Mouse (Mus musculus): ENCODE measurements around the gene Zdhhc22. TPM values are rescaled to one million over a fixed set of nuclear protein-coding genes. Genes with fewer than 3 reads are reported as not detected.

Gene Zdhhc22
- polyA plus RNA-seq, 1 experiment = not detected

DNA sequence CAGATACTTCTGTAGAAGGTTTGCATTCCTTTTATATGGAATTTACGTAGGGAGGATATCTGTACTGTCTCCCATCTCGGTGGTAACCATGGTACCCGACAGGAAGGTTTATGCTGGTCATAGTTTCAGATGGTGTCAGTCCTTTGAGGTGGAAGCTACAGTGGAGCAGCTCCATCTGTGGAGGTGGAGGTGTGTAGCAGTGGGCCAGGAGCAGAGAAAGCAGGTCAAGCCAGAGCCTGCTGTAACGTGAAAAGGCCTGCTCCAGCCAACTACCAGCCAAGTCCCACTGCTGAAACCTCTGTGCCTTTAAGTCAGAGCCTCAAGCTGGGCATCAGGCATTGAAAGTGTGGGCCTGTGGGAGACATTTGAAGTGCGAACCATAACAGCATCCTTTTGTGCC, 31.7 kb downstream of the Zdhhc22 start:
- 89% methylated on average over 5 of the region's 5 CpGs for WGBS
- H3K4me1 ChIP-seq (ENCODE audit: control insufficient read depth, insufficient read depth, low read length) = no peaks in the 10 kb centered on the region; the same call in 1 of the 2 replicates
- no peak for TF ChIP-seq POLR2A (IDR thresholded peaks at IDR 0.05; ENCODE audit: borderline replicate concordance, extremely low read depth, low read depth, low read length)
- H3K4me3 ChIP-seq (replicated peaks; ENCODE audit: extremely low read depth, low read depth, low read length) = no peak overlapping the region
- no peak for DNase-seq

DNA sequence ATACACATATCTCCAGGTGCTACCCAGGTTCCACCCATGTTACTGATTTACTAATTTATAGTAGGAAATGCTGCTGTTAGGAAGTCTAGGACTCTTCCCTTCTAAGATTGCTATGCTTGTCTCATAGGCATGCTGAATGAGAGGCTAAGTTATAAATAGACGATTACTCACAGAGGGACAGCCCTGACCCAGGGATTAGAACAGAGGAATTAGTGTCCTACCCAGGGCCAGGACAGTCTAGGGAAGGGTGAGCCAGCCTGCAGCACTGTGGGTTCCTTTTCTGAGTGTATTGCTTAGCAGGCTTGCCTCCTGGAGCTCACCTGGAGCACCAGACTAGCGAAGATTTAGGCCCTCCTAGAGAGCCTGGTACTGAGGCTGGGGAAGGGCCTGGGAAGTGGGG, 34.3 kb downstream of the Zdhhc22 start:
- no peaks in the 10 kb centered on the region; the same call in 1 of the 2 replicates for H3K4me1 ChIP-seq (ENCODE audit: control insufficient read depth, insufficient read depth, low read length)
- TF ChIP-seq CTCF (IDR thresholded peaks at IDR 0.05; ENCODE audit: insufficient read depth, low read length) (no peak), POLR2A (IDR thresholded peaks at IDR 0.05; ENCODE audit: borderline replicate concordance, extremely low read depth, low read depth, low read length) (no peak)
- no peak overlapping the region for H3K4me3 ChIP-seq (replicated peaks; ENCODE audit: extremely low read depth, low read depth, low read length)
- DNase-seq = no peak
- 88% methylated on average over 2 of the region's 2 CpGs for WGBS

DNA sequence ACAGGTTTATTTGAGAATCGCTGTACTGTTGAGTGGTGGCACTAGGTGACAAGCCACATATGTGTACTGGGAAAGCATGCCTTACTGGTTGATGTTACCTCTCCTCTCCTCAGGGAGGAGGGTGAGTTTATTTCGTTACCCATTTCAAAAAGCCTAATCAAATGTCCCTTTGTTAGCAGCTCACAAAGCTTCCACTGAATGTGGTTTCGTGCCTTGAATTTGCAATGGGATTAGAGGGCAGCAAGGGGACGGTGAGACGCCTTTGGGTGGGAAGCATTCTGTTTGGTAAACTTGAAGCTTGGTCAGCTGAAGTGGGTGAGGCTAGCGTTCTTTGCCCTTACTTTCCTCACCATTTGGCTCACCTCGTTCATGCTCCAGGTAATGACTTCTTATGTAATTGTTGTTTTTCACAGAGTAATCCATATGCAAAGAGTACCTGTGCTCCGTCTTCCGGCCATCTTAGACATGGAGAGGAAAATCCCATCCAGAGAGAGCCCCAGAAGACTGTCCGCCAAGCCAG, 37.8 kb downstream of the Zdhhc22 start:
- peaks cover 12% of the 10 kb centered on the region for H3K4me1 ChIP-seq (ENCODE audit: control insufficient read depth, insufficient read depth, low read length)
- 82% methylated on average over 10 of the region's 10 CpGs for WGBS
- no peak for DNase-seq
- no peak overlapping the region for H3K4me3 ChIP-seq (replicated peaks; ENCODE audit: extremely low read depth, low read depth, low read length)
- no peak for TF ChIP-seq CTCF (IDR thresholded peaks at IDR 0.05; ENCODE audit: insufficient read depth, low read length)
- no peak for TF ChIP-seq POLR2A (IDR thresholded peaks at IDR 0.05; ENCODE audit: borderline replicate concordance, extremely low read depth, low read depth, low read length)

DNA sequence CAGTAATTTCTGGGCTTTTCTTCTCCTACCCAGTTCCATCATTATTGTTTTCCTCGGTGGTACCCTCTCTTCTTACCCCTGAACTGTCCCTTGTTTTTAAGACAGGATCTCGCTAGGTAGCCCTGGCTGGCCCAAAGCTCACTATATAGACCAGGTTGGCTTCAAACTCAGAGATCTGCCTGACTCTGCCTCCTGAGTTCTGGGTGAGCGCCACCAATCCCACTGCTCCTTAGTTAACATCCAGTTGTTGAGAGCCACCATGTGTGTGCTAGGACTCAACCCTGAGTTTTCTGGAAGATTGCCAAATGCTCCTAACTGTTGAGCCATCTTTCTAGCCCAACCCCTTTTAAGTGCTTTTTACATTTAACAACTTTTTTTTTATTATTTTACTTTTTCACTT, 39.3 kb downstream of the Zdhhc22 start:
- Histone ChIP-seq H3K4me3 (replicated peaks; ENCODE audit: extremely low read depth, low read depth, low read length) (no peak overlapping the region), H3K4me1 (ENCODE audit: control insufficient read depth, insufficient read depth, low read length) (peaks cover 14% of the 10 kb centered on the region)
- DNase-seq = no peak
- WGBS = 93% methylated on average over 3 of the region's 3 CpGs
- TF ChIP-seq CTCF (IDR thresholded peaks at IDR 0.05; ENCODE audit: insufficient read depth, low read length) (no peak), POLR2A (IDR thresholded peaks at IDR 0.05; ENCODE audit: borderline replicate concordance, extremely low read depth, low read depth, low read length) (no peak)

DNA sequence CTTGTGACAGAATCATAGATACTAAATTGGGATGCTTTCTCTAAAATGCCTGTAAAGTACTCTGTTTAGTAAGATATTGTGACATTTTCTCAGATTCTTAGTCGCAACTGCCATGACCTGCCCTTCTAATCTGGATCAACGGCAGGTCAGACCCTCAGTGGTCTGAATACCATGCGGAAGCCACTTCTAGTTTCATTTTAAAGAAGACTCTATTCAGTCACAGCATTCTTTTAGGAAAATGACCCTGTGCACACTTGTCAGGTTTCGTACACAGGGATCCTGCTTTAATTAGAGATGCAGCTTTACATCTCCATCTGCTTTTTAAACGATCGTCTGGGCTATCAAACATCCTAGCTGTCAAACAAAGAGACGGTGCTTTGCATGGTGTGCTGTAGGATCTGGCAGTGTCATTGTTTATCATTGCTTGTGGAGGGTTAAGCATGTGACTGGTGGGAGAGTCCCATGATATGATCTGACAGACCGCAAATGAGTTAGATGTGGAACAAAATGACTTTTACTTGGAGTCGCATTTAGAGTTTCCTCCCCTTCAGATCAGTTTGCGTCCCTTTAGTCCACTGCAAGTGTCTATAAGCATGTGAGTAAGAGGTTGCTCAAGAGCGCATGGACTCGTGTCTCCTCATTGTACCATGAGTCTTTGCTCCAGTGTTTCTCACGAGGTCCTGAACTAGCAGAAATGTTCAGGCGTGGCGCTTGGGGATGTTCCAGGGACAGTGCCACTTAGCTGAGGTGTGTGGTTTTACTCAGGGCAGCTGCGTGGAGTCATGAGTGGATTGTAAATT, 39.9 kb downstream of the Zdhhc22 start:
- no peak for TF ChIP-seq POLR2A (IDR thresholded peaks at IDR 0.05; ENCODE audit: borderline replicate concordance, extremely low read depth, low read depth, low read length)
- TF ChIP-seq CTCF (IDR thresholded peaks at IDR 0.05; ENCODE audit: insufficient read depth, low read length) = no peak
- DNase-seq = no peak
- 38% methylated on average over 16 of the region's 16 CpGs for WGBS
- Histone ChIP-seq H3K4me3 (replicated peaks; ENCODE audit: extremely low read depth, low read depth, low read length) (no peak overlapping the region), H3K4me1 (ENCODE audit: control insufficient read depth, insufficient read depth, low read length) (peaks cover 15% of the 10 kb centered on the region)

DNA sequence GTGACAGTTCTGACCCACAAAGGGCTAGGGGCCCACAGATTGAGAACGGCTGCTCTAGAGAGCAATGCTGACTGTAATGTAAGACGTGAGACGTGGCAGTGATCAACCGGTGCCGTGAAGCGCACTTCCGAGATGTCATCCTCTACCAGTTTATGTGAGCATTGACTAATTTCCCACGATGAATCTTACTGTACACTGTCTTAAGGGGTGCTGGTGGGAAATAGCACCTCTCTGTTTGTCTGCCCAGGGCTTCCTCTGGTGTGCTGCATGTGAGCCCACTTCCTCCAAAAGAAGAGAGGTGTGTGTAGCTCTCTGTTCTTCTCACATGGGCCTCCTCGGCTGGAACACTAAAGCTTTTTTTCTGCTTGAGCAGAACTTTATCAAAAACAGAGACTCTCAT, 40.7 kb downstream of the Zdhhc22 start:
- no peak for TF ChIP-seq POLR2A (IDR thresholded peaks at IDR 0.05; ENCODE audit: borderline replicate concordance, extremely low read depth, low read depth, low read length)
- TF ChIP-seq CTCF (IDR thresholded peaks at IDR 0.05; ENCODE audit: insufficient read depth, low read length) = no peak
- H3K4me1 ChIP-seq (ENCODE audit: control insufficient read depth, insufficient read depth, low read length) = peaks cover 23% of the 10 kb centered on the region
- 61% methylated on average over 9 of the region's 9 CpGs for WGBS
- no peak for DNase-seq
- no peak overlapping the region for H3K4me3 ChIP-seq (replicated peaks; ENCODE audit: extremely low read depth, low read depth, low read length)

DNA sequence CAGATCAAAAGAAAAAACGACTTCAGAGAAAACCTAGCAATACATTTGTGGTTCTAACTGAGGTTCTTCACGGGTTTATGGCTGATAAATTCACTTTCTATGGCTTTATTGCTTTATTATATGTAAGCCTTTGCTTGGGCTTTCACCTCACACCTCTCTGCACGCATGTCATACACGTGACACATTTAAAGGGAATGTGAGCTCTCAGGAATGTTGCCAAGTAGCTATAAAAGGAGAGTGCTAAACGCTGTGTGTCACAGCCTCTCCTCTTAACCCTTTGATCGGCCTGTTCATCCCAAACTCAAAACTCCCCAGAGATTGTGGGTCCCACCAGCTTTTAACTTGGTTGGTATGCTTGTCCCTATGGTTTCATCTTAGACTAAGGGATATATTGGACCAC, 41.6 kb downstream of the Zdhhc22 start:
- 25% methylated on average over 6 of the region's 6 CpGs for WGBS
- TF ChIP-seq CTCF (IDR thresholded peaks at IDR 0.05; ENCODE audit: insufficient read depth, low read length) = no peak
- no peak for TF ChIP-seq POLR2A (IDR thresholded peaks at IDR 0.05; ENCODE audit: borderline replicate concordance, extremely low read depth, low read depth, low read length)
- DNase-seq = peak; percentile 24
- Histone ChIP-seq H3K4me3 (replicated peaks; ENCODE audit: extremely low read depth, low read depth, low read length) (no peak overlapping the region), H3K4me1 (ENCODE audit: control insufficient read depth, insufficient read depth, low read length) (peaks cover 23% of the 10 kb centered on the region)

DNA sequence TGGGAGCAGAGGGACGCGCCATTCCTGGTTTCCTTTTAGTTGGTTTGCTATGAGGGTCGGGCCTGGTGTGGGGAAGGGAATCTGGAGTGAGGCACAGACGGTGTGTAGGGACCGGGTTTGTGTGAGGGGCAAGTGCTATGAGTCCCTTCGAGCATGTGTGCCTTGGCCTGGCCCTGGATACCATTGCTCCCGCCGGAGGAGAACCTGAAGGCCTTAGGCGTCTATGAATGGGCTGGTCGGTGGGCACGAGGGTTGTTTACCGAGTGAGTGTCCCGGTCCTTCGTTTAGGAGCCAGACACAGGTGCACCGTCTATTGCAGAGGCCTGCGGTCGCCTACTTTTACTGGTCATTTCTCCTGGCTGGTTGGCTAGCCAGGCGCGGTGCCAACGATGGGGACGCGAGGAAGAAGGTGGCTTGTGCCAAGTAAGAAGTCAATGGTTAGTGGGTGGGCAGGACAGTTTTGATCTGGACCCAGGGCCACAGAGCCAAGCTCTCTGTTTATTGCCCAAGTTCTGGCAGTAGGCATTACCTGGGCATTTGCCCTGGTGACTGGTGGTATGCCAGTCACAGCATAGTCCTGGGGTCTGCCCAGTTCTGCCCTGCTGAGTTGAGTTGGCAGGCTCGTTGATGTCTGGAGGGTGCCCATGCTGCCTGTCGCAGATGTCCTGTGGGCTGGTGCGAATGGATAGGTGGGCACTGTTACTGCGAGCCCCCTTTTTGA, 42.4 kb downstream of the Zdhhc22 start:
- H3K4me1 ChIP-seq (ENCODE audit: control insufficient read depth, insufficient read depth, low read length) = peaks cover 23% of the 10 kb centered on the region
- DNase-seq = peak; percentile 62
- H3K4me3 ChIP-seq (replicated peaks; ENCODE audit: extremely low read depth, low read depth, low read length) = peak overlapping the region; percentile 87

DNA sequence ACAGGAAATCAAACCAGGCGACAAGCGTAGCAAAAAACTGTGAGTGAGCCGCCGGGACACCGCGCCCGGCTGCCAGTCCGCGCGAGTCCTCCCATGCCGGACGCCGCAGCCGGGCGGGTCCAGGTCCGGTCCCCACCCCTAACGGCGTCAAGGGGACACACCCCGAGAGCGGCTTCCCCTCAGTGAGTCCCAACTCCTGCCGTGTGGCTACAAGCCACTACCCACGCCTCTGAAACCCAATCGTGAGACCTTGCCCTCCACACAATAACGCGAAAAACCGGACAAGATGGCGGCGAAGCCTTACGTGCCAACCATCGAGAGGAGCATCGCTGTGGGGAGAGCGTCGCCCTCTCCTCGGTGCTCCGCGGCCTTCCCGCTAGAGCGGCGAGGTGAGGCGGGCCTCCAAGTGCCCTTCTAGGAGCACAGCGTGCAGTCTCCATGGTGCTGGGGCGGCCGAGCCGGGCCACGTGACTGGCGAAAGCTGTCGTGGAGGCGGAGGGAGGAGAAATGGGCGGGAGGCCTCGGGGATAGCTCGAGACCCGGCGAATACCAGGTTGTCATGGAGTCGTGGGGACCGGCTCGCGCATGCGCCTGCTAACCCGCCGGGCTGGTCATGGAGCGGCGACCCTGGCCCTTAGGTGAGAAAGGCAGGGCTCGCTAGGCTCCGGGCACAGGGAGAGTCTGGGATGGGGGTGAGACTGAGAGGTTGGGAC, 43.2 kb downstream of the Zdhhc22 start, which contains the start of gene Cipc:
Gene Cipc, plus strand, starts transcription at position 182 of the 713 bp plus-strand sequence.
- under 1% methylated on average over 64 of the region's 64 CpGs for WGBS
- peak; percentile 96 for DNase-seq
- peaks cover 28% of the 10 kb centered on the region for H3K4me1 ChIP-seq (ENCODE audit: control insufficient read depth, insufficient read depth, low read length)
- peak; percentile 94 for TF ChIP-seq POLR2A (IDR thresholded peaks at IDR 0.05; ENCODE audit: borderline replicate concordance, extremely low read depth, low read depth, low read length)
- TF ChIP-seq CTCF (IDR thresholded peaks at IDR 0.05; ENCODE audit: insufficient read depth, low read length) = no peak
- peak within 1 kb of the TSS; percentile 87 for H3K4me3 ChIP-seq (replicated peaks; ENCODE audit: extremely low read depth, low read depth, low read length)

More for the DNA sequence above, 42.4 kb downstream of the Zdhhc22 start:
- TF ChIP-seq POLR2A (IDR thresholded peaks at IDR 0.05; ENCODE audit: borderline replicate concordance, extremely low read depth, low read depth, low read length) (0 out of 2 replicates have a peak, but pooled peaks have one; percentile 12), CTCF (IDR thresholded peaks at IDR 0.05; ENCODE audit: insufficient read depth, low read length) (no peak)
- WGBS = 12% methylated on average over 26 of the region's 26 CpGs
